Mouse (Mus musculus) right cerebral cortex, postnatal 25 days (tissue): ENCODE results near the gene Tomm20.
A peak's percentile ranks its signal among the peaks of the same experiment; 100 is the strongest.

ENCODE experiments used
- DNase-seq: peaks from one replicate; pipeline ENCODE4 v3.0.0; 2022

The Tomm20 gene

DNA sequence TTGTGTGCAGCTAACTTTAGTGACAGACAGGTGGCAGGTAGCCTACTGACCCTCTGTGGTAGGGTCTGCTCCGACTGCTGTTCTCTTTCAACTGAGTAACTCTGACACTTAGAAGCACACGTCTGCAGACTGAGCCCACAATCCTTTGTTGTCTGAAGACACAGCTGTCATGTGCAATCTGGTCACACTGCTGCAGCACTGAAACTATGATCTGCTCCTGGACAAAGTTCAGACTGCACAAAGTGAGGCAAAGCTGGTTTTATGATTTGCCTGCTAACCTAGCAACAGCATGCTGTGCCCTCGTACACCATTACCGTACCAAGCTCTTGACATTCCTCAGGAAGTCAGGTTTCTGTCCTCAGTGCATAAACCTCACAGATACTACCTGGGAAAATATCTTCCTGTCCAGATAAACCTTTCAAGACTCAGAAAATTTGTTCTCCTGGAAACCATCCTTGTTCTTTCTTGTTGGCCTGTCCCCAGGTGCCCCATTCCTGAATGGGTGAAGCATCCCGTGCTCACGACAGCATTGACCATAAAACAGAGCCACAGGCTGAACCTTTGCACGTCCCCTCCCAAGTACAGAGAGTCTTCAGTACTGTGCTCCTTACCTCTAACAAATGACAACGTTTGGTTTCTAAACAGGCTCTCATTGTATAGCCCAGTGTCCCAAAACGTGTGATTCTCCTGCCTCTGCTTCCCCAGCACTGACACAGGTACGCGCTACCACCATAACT is 6.4 kb upstream of the Tomm20 start:
- DNase-seq: no peak

DNA sequence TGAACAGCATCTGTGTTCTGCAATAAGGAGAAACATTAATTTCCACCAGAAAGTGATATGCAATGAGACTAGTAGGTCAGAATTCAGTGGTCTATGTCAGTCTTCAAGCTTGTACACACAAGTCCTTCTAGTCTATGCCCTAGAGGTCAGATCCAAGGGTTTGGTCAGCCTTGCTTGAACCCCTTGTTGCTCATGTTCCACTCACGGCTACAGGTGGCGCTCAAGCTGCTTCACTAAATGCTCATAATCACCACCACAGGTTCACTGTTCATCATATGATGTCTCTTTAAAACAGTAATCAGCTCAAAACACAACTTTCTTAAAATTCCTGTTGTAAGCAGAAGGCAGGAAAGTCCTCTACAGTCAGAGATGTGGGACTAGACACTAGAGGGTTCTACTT is 3.9 kb upstream of the Tomm20 start:
- DNase-seq: no peak

DNA sequence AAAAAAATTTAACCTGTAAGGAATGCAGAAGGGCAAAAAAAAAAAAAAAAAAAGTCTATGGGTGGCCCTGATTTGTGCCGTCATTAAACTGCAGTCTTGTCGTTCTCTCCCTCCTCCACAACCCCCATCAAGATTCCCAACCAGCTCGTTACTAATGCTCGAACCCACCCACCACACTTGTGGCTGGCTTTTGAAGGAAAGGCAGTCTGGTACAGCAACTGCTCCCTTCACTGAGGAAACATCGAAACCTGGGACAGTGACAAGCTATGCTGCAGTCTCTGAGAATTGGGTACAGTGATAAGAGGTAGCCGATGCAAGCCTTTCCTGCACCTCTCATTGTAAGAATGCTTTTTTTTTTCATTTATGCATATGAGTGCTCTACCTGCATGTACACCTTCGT is 800 bp upstream of the Tomm20 start:
- no peak for DNase-seq

DNA sequence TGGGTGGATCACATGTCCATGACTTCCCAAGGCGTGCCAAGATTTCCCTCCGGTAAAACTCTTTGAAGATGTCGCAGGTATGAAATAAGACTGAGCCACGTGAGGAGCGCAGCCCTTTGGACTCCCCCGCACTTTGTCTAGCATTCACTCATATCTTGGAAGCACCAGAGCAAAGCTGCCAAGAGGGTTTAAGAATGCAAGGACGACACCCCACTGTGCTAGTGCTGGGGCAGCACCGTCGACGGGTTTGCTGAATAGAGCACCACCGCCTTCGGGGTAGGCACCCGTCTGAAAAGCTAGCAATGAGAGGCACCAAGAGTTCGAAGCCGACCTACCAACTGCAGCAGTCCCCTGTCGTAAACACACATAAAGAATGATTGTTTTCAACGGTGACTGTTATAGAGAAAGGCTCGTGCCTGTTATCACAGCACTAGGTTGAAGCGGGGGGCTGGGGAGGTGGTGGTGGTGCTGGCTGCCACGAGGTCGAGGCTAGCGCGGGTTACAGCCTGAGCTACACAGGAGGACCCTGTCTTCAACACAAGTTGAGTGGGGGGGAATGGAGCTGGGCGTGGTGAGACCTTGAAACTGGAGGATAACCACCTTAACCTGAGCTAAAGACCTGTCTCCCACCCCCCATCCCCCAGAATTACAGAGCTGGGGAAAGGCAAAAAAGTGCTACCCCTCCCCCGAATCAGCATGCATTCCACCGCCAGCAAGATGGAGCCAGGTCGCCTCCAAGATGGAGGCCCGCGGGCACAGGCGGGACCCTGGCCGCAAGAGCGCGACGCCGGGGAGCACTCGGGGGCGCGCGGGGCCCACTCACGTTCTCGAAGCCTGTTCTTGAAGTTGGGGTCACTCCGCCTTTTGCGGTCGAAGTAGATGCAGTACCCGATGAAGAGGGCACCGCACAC is 608 bp downstream of the Tomm20 start:
- DNase-seq: peak; percentile 25

DNA sequence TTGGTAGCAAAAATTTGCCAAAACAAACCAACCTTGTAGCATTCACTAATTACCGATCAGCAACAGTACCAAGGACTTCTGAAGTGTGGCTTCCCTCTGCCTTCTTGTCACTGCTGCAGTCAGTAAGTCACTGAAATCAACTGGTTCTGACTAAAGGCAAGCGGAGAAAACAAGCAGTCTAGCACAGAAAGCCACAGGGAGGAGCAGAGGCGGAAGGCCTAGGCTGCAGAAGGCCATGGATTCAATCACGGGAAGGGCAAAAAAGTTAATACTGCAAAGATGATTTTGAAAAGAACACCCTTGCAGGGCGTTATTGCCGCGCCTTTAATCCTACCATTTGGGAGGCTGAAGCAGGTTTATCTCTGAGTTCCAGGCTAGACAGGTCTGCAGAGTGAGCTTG is 2.1 kb downstream of the Tomm20 start:
- DNase-seq: no peak

DNA sequence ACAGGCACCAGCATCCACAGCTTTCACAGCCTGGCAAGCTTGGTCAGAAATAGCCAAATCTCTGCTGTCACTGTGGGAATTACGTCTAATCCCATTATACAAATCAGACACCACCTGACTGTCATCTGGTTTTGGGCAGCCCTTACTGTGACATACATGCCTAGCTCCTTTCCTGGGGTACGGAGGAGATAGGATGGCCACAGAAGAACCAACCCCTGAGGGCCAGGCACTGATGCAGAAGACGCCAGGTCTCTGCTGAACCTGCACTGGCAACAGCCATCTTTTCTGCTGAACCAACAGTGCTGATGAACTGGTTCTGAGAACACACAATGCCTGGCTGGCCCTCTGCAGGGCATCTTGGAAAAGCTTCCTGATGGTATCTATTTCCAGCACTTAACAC is 8.3 kb downstream of the Tomm20 start:
- no peak for DNase-seq

DNA sequence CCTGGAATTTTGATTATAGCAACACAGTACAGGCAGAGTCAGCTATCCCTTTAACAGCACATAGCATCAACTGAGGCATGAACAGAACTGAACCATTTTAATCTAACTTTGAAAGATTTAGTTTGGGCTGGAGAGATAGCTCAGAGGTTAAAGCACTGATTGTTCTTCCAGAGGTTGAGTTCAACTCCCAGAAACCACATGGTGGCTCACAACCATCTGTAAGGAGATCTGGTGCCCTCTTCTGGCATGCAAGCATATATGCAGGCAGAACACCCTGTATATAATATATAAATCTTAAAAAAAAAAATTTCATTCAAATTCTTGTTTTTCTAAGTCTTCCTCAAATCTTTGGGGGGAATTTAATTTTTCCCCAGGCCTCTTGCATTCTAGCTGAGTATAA is 9.7 kb downstream of the Tomm20 start:
- DNase-seq: no peak

DNA sequence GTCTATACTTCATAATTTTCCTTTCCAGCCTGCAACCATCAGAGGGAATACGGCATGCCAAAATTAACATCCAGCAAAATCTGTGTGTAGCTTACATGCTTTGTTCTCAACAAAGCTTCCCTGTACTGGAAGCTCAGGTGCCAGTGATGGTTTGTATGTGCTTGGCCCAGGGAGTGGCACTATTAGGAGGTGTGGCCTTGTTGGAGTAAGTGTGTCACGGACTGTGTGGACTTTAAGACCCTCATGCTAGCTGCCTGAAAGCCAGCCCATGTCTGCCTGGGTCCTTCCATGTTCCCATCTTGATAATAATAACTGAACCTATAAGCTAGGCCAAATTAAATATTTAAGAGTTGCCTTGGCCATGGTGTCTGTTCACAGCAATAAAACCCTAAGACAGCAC is 10.3 kb downstream of the Tomm20 start:
- DNase-seq: no peak

DNA sequence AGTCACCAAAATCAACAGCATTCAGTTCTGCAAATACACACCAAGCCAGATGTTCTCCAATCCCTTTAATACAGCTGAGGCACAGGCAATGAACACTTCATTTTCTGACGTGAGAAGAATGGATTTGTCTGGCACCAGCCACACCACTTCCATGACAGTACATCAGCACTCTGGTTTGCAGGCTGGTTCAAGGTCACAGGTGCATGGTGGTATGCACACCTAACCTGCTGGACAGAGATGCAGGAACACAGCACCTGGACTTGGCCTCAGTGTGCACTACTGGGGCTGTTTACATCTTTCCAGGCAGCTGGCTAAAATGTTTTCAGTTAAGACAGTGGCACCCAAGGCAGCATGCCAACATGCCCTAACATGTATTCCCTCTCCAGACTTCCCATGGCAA is 13.0 kb downstream of the Tomm20 start:
- no peak for DNase-seq

DNA sequence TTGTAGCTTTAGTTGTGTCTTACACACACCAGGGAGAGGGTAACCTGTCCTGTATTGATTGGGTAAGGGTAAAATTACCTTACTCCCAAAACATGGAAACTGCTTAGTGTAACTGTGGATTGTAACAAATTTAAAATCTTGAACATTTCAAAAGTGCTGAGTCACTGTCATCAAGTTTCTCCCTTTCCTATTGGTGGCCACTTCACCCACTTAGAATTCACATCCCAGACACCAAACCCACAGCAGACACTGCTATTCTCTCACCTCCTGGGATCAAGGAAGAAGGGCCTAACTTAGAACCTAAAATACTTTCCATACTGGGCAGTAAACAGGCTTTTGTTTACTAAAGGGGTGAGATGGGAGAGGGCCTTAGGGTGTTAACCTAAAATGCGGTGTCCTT is 13.4 kb downstream of the Tomm20 start:
- DNase-seq: no peak

DNA sequence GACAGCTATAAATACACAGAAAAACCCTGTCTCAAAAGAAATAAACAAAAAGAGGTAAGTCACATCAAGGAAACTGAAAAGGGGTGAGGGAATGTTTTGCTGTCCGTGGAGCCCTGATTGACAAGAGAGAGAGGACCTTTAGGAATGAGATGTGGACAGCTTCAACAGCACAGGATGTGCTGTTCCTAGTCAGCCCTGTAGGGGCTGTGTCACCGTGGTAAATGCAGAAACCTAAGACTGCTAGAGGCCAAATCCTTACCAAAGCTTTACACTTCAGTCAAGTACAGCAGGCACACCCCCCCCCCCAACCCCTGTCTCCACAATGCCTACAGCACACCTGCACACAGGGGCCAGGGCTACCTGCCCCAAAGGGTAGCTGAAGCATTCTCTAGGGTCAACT is 13.9 kb downstream of the Tomm20 start:
- no peak for DNase-seq

DNA sequence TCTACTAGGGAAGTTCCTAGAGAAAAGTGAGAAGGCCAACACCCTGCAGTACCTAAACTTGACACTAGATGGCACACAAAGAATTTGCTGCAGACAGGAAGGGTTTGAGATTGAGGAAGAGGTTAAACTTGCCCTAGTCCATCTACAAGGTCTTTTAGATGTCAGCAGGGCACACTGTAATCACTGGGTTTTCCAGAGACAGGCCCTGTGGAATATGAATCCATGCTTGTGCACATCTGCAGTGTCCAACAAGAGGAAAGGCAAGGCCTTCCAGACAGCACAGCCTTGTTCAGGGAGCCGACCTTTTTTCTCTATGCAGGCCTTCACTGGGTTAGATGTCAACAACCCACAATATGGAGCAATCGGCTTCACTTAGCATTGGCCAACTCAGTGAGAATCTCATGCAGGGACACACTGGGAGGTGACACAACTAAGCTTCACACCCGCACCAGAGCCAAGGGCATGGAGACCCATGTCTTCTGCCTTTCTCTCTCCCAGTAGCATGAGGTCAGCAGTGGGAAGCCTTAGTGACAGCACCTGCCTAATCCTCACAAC is 16.0 kb downstream of the Tomm20 start:
- no peak for DNase-seq

DNA sequence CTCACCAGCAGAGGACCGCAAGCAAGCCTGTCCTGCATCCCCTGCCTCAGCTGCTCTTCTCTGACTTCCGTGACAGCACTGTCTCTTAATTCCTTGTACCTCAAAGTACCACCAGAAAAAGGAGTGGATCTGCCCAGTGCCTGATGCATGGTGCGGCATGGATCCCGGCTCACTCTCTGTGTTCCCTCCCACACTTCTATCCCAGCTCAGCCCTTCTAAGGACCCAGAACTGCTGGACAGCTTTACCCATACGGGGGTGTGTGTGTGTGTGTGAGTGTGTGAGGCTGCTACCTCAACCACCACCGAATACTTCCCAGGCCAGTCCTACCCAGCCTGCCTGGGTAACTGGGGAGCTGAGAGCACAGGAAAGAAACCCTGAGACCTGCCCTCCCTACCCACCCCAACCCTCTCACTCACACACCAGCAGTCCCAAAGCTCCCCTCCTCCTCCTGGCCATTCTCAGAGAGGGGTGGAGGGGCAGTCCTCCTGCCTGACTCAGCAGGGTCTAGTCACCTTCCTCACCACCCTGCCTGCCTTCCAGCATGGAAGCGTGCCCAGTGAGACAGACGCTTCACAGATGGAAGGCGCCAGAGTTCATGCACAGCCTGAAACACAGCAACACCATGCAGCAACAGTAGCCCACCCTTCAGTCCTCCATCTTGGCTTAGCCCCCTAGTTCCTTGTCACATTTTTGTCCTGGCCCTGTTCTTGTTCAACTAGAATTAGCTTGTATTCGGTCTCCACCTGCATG is 16.7 kb downstream of the Tomm20 start:
- no peak for DNase-seq

DNA sequence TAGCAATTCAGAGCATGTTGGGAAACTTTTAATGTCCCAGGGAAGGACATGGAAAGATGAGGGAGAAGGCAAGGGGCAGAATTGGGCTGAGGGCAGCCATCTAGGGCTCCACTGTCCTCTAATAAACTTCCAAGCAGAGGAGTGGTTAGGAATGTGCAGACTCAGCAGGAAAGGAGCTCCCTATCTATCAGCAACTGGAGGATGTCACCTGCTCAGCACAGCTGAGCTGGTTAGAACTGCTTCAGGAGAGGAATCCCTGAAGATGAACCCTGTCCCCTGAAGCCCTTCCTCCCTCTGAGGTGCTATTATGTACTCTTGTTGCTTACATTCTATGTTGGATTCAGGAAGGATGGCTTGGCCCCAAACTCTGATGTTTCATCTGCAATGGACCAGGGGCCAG is 17.6 kb downstream of the Tomm20 start:
- DNase-seq: no peak

DNA sequence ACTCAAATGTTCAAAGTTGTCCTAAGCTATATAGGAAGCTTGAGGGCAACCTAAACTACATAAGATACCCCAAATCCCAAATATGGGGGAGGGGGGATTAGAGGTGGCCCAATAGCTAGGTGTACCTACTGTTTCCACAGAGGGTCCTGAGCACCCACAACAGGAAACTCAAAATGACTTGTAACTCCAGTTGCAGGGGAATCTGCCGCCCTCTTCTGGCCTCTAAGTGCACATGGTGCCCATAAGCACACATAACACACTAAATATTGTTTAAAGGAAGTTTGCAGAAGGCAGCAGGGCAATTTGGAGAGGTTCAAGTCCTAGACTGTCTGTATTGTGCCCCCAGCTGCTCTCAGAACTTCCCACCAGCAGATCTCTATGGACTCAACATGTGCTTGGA is 18.6 kb downstream of the Tomm20 start:
- DNase-seq: no peak

DNA sequence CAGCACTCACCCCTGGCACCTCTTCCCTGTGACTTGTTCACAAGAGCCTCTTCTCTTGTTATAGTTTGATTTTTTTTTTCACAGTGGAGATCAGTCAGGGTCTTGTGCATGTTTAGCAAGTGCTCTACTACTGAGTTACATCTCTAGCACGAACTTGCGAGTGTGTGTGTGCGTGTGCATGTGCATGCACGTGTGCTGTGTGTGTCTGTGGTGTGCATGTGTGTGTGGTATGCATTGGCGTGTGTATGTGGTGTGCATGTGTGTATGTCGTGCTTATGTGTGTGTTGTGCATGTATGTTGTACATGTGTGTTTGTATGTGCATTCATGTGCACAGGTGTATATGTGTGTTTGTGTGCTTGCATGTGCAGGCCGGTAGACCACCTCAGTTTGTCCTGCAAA is 22.7 kb downstream of the Tomm20 start:
- DNase-seq: no peak

DNA sequence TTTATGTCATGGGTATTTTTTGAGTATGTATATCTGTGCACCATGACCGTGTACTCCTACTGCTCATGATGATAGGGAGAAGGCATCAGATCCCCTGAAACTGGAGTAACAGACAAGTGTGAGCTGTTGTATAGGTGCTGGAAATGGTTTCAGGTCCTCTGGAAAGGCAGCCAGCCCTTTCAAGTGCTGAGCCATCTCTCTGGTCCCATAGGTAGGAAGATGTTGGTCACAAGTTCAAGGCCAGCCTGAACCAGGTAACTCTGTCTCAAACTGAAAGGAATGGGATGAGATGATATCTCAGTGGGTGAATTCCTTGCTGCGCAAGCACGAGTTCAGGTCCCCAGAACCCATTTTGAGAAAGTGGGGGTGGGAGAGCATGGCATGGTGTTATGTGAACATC is 24.2 kb downstream of the Tomm20 start:
- no peak for DNase-seq

DNA sequence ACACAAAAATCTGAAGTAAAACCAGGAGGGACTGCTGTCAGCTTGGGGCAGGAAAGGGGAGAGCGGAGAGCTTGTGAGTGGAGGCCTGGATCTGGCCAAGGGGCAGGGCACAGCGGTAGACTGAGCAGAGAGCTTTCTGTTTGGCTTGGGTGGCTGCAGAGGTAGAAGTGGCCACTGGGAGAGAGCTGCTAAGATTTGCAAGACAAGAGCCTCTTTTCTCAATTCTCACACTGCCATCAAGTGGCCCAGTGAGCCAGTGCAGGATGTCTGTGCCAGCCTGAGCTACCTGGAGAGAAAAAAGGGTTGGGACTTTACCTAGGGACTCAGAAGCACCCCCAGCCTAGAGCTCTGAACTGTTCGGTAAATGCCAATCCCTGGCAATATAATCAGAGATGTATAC is 24.8 kb downstream of the Tomm20 start:
- DNase-seq: peak; percentile 83

DNA sequence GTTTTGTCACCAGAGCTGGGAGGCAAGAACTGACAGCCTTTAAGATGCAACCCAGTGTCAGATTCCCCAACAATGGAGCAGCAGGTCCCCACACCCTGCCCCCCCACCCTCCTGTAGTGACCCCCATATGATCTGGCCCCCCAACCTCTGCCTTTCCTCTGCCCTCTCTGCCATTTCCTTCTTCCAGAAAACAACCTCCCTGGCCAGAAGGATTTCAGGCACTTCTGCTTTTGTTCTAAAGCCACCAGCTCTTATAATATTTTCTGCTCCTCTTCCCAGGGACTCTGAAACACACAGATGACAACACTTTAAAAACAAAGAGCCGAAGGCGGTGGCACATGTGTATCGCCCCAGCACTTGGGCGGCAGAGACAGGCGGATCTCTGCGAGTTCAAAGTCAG is 25.3 kb downstream of the Tomm20 start:
- no peak for DNase-seq

DNA sequence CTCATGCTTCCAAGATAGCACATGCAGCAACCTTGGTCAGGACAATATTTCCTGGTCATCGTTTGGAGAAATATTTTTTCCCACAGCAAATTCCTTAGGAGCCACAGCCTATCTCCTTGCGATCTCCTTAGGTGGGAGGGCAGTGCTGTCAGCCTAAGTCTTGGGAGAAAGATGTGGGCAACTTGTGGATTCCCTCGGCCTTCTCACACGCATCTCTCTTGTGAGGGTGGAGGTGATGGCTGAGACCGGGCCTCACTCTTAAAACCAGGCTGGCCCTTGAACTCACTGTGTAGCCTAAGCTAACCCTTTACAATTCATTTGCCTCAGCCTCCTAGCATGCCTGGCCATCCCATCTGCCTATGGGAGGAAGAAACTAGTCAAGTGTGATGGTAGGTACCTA is 25.9 kb downstream of the Tomm20 start:
- no peak for DNase-seq

DNA sequence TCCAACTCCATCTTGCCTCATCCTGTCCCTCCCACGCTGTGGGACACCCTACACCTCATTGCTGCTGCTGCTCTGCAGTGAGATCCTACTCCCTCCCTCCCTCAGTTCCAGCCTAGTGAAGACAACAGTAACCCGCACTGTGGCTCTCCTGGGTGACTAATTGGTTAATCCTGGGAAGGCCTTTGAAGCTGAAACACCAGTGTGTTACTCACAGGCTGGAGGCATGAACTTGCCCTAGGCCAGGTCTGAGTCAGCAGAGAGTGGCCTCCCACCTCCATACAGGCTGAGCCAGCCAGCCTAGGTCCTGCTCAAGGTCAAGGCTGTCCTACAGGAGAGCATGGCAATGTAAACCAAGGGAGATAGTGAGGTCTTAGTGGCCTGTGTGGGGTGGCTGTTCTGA is 26.4 kb downstream of the Tomm20 start:
- no peak for DNase-seq

DNA sequence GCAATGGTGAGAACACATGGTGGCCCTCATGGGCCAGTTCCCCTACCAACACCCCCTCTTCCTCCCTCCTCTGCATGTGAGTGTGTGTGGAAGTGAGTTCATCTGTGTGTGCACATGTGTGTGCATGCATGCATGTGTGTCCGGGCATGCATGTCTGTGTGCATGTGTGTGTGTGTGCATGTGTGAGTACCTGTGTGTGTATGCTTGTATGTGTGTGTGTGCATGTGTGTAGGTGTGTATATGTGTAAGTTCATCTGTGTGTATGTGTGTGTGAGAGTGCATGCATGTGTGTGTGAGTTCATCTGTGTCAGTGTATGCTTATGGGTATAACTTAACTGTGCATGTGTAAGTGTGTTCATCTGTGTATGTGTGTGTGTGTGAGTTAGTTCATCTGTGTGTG is 27.3 kb downstream of the Tomm20 start:
- no peak for DNase-seq

DNA sequence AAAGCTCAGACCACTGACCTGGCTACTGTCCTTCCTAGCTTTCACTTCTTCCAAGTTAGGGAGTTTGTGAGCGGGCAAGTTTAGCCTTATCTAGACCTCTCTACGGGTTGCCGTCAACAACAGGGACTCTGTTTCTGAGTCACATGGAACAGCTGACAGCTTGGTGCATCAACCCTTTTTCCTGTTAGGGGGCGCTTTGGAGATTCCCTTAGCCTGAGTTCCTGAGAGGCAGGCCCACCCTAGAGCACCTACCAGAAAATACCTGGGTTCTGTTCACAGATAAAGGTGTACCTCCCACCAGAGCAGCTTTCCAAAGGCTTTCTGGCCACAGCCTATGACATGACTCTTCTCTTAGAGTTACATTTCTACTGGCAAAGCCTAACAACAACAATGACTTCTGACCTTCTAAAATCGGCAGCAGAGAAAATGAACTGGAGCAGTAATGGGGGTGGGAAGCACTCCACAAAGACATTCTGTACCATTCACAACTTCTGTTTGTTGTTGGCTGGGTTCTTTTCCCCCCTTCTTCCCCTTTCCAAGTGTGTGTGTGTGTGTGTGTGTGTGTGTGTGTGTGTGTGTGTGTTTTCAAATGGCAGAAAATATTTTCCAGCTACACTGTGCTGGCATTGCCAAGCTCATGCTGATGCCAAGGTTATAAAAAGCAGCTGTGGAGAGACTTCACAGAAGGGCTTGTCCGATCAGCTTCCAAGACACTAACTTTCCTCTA is 28.3 kb downstream of the Tomm20 start:
- DNase-seq: no peak
